Mouse (Mus musculus) forebrain, embryonic 12.5 days (tissue): ENCODE data around the gene Spz1. TPM values are rescaled to one million over a fixed set of nuclear protein-coding genes. Genes with fewer than 3 reads are reported as not detected.
A peak's percentile ranks its signal among the peaks of the same experiment; 100 is the strongest.
"Not testable (repeated sequence)": the region's sequence is repeated elsewhere in the genome, so short reads cannot be mapped to it uniquely, and the experiment has no call there.

ENCODE experiments used
- ATAC-seq: fragments of 200-750 bp; cut with Nextera tagmentation; 2 replicates; pipeline ENCODE4 v1.8.0; 2017; ENCODE audit warnings: moderate TSS enrichment; ENCODE audit not compliant: low FRiP score
- H3K27ac ChIP-seq: fragments of 300-500 bp; sonication (generic); 2 replicates; pipeline ENCODE4 v1.5.1; 2016; ENCODE audit warnings: mild to moderate bottlenecking
- H3K27me3 ChIP-seq: fragments of 300-500 bp; sonication (generic); 2 replicates; pipeline ENCODE4 v1.6.1; 2016; ENCODE audit warnings: mild to moderate bottlenecking
- H3K36me3 ChIP-seq: fragments of 300-500 bp; sonication (generic); replicated peaks from 2 replicates; pipeline ENCODE4 v1.6.1; 2016; ENCODE audit warnings: mild to moderate bottlenecking
- H3K4me1 ChIP-seq: fragments of 300-500 bp; sonication (generic); 2 replicates; pipeline ENCODE4 v1.6.1; 2016
- H3K4me2 ChIP-seq: fragments of 300-500 bp; sonication (generic); 2 replicates; pipeline ENCODE4 v1.6.1; 2016; ENCODE audit warnings: mild to moderate bottlenecking, moderate library complexity
- H3K4me3 ChIP-seq: fragments of 300-500 bp; sonication (generic); replicated peaks from 2 replicates; pipeline ENCODE4 v1.5.1; 2016; ENCODE audit warnings: mild to moderate bottlenecking
- H3K9ac ChIP-seq: fragments of 300-500 bp; sonication (generic); 2 replicates; pipeline ENCODE4 v1.6.1; 2016; ENCODE audit warnings: mild to moderate bottlenecking
- H3K9me3 ChIP-seq: fragments of 300-500 bp; sonication (generic); 2 replicates; pipeline ENCODE4 v1.6.1; 2016
- WGBS: fragments of 180-500 bp; shearing (Covaris S2); methylation state at CpG from one replicate; pipeline ENCODE4 v1.1.7; 2016; 5-methylcytosine and 5-hydroxymethylcytosine counted together
- polyA plus RNA-seq: library from polyadenylated mRNA; unstranded; fragments of >200 nt; fragmentation: Nextera tagmentation; extraction: Ambion mirVana; gene quantifications from 2 replicates; pipeline ENCODE4 v1.2.1, GENCODE M21; 2016

Spz1 gene
- not detected in 2 replicates for polyA plus RNA-seq

DNA sequence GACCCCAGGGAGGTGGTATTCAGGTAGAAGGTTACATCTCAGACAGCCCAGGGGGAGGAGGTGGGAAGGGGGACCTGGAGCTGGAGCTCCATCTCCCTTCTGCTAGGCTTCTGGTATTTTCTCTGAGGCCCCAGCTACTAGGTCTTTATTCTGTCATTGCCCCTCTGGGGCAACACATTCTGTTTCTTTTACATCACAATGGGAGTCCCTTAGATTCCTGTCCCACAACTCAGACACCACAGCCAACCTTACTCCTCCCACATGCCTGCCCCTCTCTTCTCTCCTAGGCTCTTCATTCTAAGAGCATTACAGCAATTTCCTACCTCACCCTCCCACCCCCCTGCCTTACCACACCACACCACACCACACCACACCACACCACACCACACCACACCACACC lies at the start of gene Spz1:
TSS of gene Spz1 (minus strand) at position 101 of the 400 bp plus-strand sequence.
- H3K27ac ChIP-seq, result no peak within 1 kb of the TSS
- H3K4me2 ChIP-seq, result no peak within 1 kb of the TSS
- H3K4me3 ChIP-seq, result no peak within 1 kb of the TSS
- H3K36me3 ChIP-seq, result no peaks in the 10 kb centered on the region
- no peaks in the 10 kb centered on the region for H3K27me3 ChIP-seq
- no peaks in the 10 kb centered on the region for H3K9me3 ChIP-seq
- H3K4me1 ChIP-seq, result peaks cover 6% of the 10 kb centered on the region; the same call in 1 of the 2 replicates
- ATAC-seq, result no peak
- no peak within 1 kb of the TSS for H3K9ac ChIP-seq

DNA sequence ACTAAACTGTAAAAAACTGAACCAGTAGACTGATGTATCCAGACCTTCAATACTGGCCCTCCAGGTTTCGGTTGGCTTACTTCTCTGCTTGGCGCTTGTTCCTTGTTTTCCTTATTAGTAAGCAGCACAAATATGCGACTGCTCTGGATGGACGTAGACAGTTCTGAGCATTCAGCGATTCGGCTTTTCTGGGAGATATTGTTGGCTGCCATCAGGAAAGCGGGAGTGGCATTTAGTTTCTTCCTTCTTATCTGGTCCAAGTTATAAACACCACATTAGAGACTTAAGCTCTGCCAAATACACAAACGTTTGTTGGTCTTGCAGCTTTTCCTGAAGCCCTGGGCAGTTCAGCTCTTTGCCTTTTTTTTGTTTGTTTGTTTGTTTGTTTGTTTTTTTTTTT lies 40.5 kb upstream of the Spz1 start:
- H3K4me3 ChIP-seq, result no peak overlapping the region
- H3K4me1 ChIP-seq, result peaks cover 8% of the 10 kb centered on the region; the same call in 1 of the 2 replicates
- ATAC-seq, result no peak
- H3K27me3 ChIP-seq, result peaks cover 12% of the 10 kb centered on the region
- no peaks in the 10 kb centered on the region for H3K9me3 ChIP-seq
- 95% methylated on average over 8 of the region's 8 CpGs for WGBS
- no peak overlapping the region for H3K27ac ChIP-seq
- H3K4me2 ChIP-seq, result no peak overlapping the region
- H3K9ac ChIP-seq, result no peak overlapping the region
- no peaks in the 10 kb centered on the region for H3K36me3 ChIP-seq

DNA sequence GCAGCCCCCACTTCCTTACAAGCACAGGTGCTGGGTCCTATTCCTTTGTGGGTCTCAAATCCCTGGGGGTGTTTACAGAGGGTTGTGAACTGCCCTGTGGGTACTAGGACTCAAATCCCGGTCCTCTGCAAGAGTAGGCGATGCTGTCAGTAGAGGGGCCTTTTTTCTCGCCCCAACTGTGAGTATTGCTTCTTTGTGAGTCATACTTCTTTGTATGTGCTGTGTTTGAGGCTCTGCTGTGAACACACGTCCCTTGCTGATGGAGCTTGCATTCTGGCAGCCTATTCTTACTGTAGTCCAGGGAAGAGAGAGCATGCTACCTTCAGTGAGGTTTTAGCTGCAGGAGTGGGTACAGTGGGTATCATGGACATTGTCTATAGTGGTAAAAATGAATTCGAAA lies 39.2 kb upstream of the Spz1 start:
- Histone ChIP-seq H3K4me2 (no peak overlapping the region), H3K36me3 (no peaks in the 10 kb centered on the region), H3K27me3 (peaks cover 12% of the 10 kb centered on the region), H3K9me3 (no peaks in the 10 kb centered on the region), H3K9ac (no peak overlapping the region), H3K4me3 (no peak overlapping the region), H3K27ac (no peak overlapping the region), H3K4me1 (peaks cover 13% of the 10 kb centered on the region)
- ATAC-seq, result no peak
- 76% methylated on average over 5 of the region's 5 CpGs for WGBS

DNA sequence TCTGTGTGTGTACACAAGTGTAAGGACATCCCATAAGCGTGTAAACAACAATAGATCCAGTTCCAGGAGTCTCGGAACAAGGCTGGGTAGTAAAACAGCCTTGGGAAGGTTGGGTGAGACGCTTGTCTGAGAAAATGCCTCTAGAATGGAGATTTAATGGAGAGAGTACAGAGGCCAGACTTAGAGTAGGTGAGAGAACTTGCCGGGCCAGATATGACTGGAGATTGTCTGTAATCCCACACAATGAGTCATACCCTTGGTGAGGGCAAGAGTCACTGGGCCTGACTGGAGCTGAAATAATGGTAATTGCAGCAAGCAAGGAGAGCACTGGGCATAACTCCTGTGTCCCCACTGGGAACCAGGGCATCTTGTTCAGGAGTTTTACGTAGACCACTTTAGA lies 37.1 kb upstream of the Spz1 start:
- Histone ChIP-seq H3K27ac (no peak overlapping the region), H3K9me3 (no peaks in the 10 kb centered on the region), H3K4me3 (no peak overlapping the region), H3K4me2 (no peak overlapping the region), H3K9ac (no peak overlapping the region), H3K36me3 (no peaks in the 10 kb centered on the region), H3K27me3 (peaks cover 12% of the 10 kb centered on the region), H3K4me1 (peaks cover 21% of the 10 kb centered on the region)
- ATAC-seq, result no peak
- 87% methylated on average over 5 of the region's 5 CpGs for WGBS

DNA sequence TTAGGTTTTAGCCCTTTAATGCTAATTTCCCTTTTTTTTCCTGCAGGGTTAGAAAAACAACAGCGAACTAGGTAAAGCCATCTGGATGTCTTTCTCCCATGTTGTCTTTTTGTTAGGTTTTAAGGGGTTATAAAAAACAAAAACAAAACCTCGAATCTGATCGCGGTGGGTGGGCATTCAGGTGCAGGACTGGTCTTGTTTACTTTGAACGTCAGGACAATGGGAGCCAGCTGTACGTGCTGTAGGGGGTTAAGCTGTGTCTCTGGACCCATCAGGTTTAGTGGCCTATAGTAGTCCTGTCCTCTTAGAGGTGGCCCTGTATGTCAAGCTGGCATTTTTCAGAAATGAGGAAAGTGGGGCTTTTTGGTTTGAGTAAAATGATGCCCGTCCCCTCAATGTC lies 35.9 kb upstream of the Spz1 start:
- 6% methylated on average over 7 of the region's 7 CpGs for WGBS
- H3K27me3 ChIP-seq, result peaks cover 12% of the 10 kb centered on the region
- no peak for ATAC-seq
- H3K9me3 ChIP-seq, result no peaks in the 10 kb centered on the region
- H3K36me3 ChIP-seq, result no peaks in the 10 kb centered on the region
- H3K4me2 ChIP-seq, result peak overlapping the region; percentile 95
- no peak overlapping the region for H3K27ac ChIP-seq
- H3K4me3 ChIP-seq, result peak overlapping the region; percentile 73
- peak overlapping the region; percentile 69; the same call in 1 of the 2 replicates for H3K9ac ChIP-seq
- peaks cover 21% of the 10 kb centered on the region for H3K4me1 ChIP-seq

GRCm38 (mm10) chr13:92611254-92611784 lies 35.3 kb upstream of the Spz1 start:
- peak overlapping the region; percentile 69 for H3K9ac ChIP-seq
- peak overlapping the region; percentile 73 for H3K4me3 ChIP-seq
- H3K4me1 ChIP-seq, result peaks cover 21% of the 10 kb centered on the region
- peaks cover 12% of the 10 kb centered on the region for H3K27me3 ChIP-seq
- peak overlapping the region; percentile 95 for H3K4me2 ChIP-seq
- peak overlapping the region; percentile 65 for H3K27ac ChIP-seq
- WGBS, result under 1% methylated on average over 43 of the region's 43 CpGs
- H3K36me3 ChIP-seq, result no peaks in the 10 kb centered on the region
- H3K9me3 ChIP-seq, result no peaks in the 10 kb centered on the region
- peak; percentile 54 for ATAC-seq

DNA sequence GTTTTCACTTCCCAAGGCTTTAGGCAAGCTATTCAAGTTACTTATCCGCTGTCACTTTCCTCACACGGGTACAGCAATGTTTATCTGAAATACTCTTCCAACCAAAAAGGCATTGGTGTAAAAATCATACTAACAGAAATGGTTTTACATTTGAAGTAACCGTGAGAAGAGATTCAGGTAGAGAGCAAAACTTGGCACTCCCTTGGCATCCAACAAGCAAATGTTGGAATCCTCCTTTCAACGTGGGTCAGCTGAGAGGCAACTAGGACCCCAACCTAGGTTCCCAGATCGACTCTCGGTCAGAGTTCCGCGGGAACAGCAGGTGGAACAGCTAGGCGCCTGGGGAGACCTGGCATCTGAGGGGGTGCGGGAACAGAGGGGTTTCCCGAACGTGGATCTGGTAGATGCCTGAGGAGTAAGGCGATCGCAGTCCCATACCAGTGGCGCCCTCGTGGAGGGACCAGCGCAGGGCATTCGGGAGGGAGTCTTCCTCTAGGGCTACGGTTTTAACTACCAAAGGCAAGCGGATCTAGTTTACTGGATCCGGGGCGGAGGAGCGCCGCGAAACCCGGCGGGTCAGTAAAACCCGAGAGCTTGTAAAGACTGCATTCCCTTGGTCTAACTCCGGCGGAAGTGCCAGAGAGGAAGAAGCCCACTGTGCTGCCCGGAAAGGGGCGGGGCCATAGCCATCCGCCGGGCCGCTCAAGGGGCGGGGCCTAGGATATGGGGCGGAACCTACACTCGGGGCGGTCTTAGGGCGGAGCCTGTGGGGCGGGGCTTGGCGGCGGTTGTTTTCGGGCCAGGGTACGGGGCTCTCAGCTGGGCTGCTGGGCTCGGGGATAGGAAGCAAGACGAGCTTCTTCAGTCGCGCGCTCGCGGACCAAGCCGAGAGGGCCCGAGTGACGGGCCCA lies 34.6 kb upstream of the Spz1 start, which contains the start of gene Serinc5:
TSS of gene Serinc5 (plus strand) at position 781 of the 911 bp plus-strand sequence.
- Histone ChIP-seq H3K9me3 (no peaks in the 10 kb centered on the region), H3K4me2 (peak within 1 kb of the TSS; percentile 95), H3K4me1 (peaks cover 21% of the 10 kb centered on the region), H3K27me3 (peaks cover 12% of the 10 kb centered on the region), H3K36me3 (no peaks in the 10 kb centered on the region), H3K27ac (peak within 1 kb of the TSS; percentile 65), H3K9ac (peak within 1 kb of the TSS; percentile 71), H3K4me3 (peak within 1 kb of the TSS; percentile 73)
- ATAC-seq, result peak; percentile 100
- under 1% methylated on average over 55 of the region's 55 CpGs for WGBS

GRCm38 (mm10) chr13:92609486-92610310 lies 33.7 kb upstream of the Spz1 start:
- Histone ChIP-seq H3K4me2 (peak overlapping the region; percentile 95), H3K4me1 (peaks cover 21% of the 10 kb centered on the region), H3K27ac (no peak overlapping the region; the same call in 1 of the 2 replicates), H3K9ac (peak overlapping the region; percentile 71), H3K4me3 (peak overlapping the region; percentile 73), H3K36me3 (no peaks in the 10 kb centered on the region), H3K9me3 (no peaks in the 10 kb centered on the region), H3K27me3 (peaks cover 12% of the 10 kb centered on the region)
- 10% methylated on average over 13 of the region's 13 CpGs for WGBS
- ATAC-seq, result no peak

- not testable (repeated sequence) for H3K4me3 ChIP-seq, H3K36me3 ChIP-seq, H3K27ac ChIP-seq, H3K9ac ChIP-seq, H3K4me1 ChIP-seq, H3K4me2 ChIP-seq, H3K9me3 ChIP-seq, H3K27me3 ChIP-seq, ATAC-seq
- WGBS, result 79% methylated on average over 4 of the region's 4 CpGs
These were observed 29.3 kb upstream of the Spz1 start for GRCm38 (mm10) chr13:92605306-92605705.

DNA sequence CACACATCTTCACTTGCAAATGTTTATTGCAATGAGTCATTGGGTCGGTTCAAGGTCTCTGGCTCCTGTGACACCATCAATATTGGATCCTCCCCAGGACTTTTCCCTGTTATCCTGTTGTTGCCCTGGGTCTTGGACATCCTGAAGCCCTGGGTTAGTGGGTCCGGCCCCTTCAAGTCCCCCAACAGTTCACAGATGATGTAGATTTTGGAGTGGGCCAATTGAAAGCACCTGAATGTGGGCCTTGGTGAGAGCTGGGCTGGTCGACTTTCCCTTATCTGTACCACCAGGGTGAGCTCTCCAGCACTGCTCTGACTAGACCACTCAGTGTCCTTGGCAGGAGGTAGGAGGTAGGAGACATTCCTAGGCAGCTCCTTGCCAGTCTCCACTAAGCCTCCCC lies 19.5 kb upstream of the Spz1 start:
- ATAC-seq, result no peak
- WGBS, result 67% methylated on average over 3 of the region's 3 CpGs
- no peaks in the 10 kb centered on the region for H3K9me3 ChIP-seq
- H3K4me1 ChIP-seq, result peaks cover 30% of the 10 kb centered on the region
- no peak overlapping the region for H3K4me3 ChIP-seq
- H3K27ac ChIP-seq, result no peak overlapping the region
- H3K4me2 ChIP-seq, result no peak overlapping the region
- H3K36me3 ChIP-seq, result no peaks in the 10 kb centered on the region
- no peaks in the 10 kb centered on the region for H3K27me3 ChIP-seq
- no peak overlapping the region for H3K9ac ChIP-seq

- Histone ChIP-seq H3K4me1 (peaks cover 30% of the 10 kb centered on the region), H3K36me3 (no peaks in the 10 kb centered on the region), H3K4me3 (no peak overlapping the region), H3K27me3 (no peaks in the 10 kb centered on the region), H3K9ac (no peak overlapping the region), H3K9me3 (no peaks in the 10 kb centered on the region), H3K4me2 (no peak overlapping the region), H3K27ac (0 out of 2 replicates have a peak overlapping the region, but pooled peaks have one; percentile 61)
- WGBS, result 82% methylated on average over 3 of the region's 3 CpGs
- no peak for ATAC-seq
These were observed 18.9 kb upstream of the Spz1 start for GRCm38 (mm10) chr13:92594907-92595306.

DNA sequence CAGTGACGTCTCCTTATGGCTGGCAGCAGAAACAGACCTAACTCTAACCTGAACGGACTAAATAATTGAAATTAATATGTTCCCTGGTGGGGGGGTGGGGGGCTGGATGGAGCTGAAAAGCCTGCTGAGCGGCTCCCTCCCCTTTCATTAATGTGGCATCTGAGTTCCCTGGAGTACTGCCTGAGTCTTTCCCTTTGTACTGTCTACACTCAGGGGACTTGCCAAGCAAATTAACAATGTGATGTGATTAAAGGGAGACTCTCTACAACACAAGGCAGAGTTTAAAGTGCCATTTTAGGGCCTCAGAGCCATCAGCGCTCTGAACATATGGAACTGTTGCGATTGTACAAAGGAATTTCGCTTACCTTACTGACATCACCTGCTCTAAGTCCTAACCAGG lies 18.5 kb upstream of the Spz1 start:
- 31% methylated on average over 6 of the region's 6 CpGs for WGBS
- Histone ChIP-seq H3K9me3 (no peaks in the 10 kb centered on the region), H3K9ac (no peak overlapping the region), H3K4me1 (peaks cover 30% of the 10 kb centered on the region), H3K27me3 (no peaks in the 10 kb centered on the region), H3K4me3 (no peak overlapping the region), H3K27ac (0 out of 2 replicates have a peak overlapping the region, but pooled peaks have one; percentile 61), H3K4me2 (no peak overlapping the region), H3K36me3 (no peaks in the 10 kb centered on the region)
- ATAC-seq, result peak; percentile 63; the same call in 1 of the 2 replicates
